Mouse (Mus musculus): ENCODE measurements around the gene Rwdd2a.

DNA sequence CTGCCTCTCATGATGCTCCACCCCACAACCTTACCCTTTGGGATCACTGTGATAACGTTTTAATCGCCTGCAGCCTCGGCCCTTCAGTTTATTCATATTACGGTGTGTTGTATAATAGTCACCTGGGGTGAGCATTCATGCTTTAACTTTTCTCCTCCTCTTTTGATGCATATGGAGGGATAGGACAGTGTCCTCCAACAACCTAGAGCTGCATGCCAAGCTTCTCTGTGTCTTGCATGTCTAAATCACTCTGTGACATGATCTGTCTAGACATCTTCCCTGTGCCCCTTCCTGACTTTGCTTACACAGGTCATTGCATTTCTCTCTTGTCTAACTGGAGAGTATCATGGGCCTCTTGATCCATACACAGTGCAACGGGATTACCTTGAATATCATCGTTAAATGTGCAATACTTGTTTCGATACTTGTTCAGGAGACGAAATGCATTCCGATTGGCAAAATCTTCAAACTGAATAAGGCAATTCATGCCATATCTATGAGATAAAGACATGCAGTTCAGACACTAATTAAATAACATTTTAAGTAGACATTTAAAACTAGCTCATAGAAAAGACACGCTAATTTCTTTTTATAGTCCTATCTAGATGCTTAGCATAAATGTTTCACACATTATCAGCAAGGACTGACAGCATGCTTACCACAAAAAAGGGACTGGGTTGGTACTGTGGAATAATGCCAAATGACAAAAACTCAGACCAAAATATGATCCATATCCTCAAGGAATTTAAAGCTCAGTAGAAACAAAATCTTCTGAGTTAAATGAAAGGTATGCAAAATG is 47.7 kb downstream of the Rwdd2a start:
- no peak for TF ChIP-seq CTCF (IDR thresholded peaks at IDR 0.05; ENCODE audit: low read depth)
- no peak for TF ChIP-seq EP300 (IDR thresholded peaks at IDR 0.05; ENCODE audit: low read depth)
